Mouse (Mus musculus) right cerebral cortex, postnatal 14 days (tissue): ENCODE results near the gene Gm20388.
A peak's percentile ranks its signal among the peaks of the same experiment; 100 is the strongest.

Source experiments
- DNase-seq: peaks from one replicate; pipeline ENCODE4 v3.0.0; 2022

Gene Gm20388

GRCm38 (mm10) chr8:122442781-122443180 lies 2532.1 kb downstream of the Gm20388 start:
- no peak for DNase-seq

GRCm38 (mm10) chr8:122443262-122444006 lies 2532.8 kb downstream of the Gm20388 start, which contains the start of gene Mvd:
Gene Mvd (minus strand): TSS chr8:122443422.
- DNase-seq = peak; percentile 99

DNA sequence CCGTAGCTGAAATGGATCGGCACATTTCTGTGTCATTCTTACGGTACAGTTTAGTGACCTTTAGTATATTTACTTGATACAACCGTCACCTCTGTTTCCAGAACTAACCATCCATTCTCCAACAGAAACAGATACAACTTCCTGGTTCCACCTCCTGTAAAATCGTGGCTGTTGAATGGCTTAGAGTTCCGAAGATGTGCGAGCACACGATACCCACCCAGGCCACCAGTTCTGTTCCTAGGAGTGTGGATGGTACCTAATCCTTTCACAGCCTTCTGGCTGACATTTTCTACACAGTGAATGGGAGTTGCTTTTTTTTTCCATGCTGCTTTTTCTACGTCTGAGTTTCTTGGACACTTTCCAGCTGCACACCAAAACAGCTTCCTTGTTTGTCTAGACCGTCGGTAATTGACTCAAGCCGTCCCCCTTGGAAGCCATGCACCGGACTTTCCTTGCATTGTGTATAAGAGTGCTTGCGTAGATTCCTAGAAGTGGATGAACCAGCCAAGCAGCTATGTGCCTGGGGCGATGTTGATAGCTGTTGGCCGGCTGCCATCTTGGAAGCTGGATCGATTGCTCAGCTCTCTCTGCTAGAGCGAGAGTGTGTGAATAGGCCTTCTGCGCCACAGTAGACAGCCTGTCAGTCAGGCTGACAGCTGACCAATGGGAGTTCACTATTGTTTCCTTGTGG lies 2533.6 kb downstream of the Gm20388 start:
- peak; percentile 85 for DNase-seq

DNA sequence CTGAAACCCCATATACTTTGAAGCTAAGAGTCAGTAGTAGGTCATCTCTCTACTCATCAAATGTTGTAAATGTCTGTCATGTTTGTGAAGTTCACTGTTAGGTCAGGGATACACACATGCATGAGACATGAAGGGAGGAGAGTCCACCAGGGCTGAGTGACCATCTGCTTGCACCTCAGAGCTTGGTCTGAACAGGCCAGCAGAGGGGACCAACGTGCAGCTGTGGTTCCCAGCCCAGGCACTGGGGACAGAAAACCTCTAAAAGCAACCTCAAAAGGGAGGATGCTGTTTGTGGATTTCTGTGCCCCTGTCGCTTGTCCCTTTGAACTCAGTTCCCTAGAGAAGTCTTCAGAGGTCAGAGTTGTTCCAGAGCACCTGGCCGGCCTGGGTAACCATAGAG lies 2534.6 kb downstream of the Gm20388 start:
- DNase-seq = no peak

- no peak for DNase-seq
These were observed 2540.6 kb downstream of the Gm20388 start for GRCm38 (mm10) chr8:122451161-122451703.

DNA sequence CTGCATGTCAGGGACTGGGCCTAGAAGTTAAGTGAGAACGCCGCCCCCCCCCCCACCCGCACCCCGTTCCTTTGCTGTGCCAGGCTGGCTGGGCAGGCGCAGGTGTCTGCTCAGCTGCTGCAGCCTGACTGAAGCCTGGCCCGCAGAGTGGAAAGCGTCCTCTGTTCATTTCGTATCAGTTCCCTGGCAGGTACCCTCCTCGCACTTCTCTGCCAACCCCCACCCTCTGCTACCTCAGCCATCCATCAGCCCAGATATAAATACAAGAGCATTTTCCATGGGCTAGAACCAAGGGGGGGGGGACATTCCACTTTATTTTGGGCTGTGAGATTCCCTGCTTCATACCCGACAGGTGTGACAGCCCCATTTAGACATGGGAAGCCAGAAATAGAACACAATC lies 2541.5 kb downstream of the Gm20388 start:
- DNase-seq = no peak

GRCm38 (mm10) chr8:122454409-122454808 lies 2543.8 kb downstream of the Gm20388 start:
- DNase-seq = no peak

GRCm38 (mm10) chr8:122457171-122457570 lies 2546.5 kb downstream of the Gm20388 start:
- DNase-seq = no peak

GRCm38 (mm10) chr8:122459218-122459900 lies 2548.7 kb downstream of the Gm20388 start:
- DNase-seq = no peak

- no peak for DNase-seq
These were observed 2549.3 kb downstream of the Gm20388 start for GRCm38 (mm10) chr8:122459990-122460389.

GRCm38 (mm10) chr8:122460524-122461472 lies 2550.2 kb downstream of the Gm20388 start, which contains the start of gene Snai3:
Gene Snai3 (minus strand): TSS chr8:122460733.
- DNase-seq = no peak

DNA sequence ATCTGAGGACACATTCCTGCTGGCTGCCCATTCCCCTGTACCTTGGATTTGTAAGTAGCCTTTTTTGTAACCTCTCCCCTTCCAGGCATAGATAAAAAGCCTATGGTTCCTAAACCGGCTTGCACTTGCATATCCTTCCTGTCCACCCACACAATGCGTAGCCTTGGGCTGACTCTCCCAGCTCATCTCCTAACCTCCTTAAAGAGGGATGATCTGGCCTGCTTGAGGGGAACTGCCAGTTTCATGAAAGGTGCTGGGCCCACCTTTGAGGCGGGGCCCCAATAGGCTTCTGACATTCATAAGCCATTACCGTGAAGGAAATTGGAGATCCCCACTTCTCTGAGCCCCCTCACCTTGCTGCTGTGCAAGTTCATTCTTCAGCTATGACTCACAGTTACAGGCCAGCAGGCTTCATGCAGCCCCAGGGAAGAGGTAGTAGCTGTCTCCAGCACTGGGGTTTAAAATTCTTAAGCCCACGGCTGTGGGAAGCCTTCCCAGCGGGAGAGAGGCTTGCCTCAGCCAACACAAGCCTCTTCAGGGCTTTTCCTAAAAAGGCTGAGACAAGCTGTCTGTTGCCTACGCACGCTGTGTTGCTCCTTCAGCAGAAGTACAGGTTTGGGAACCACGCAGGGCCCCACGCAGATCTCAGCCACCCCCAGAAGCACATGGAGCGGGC lies 2551.0 kb downstream of the Gm20388 start:
- peak; percentile 27 for DNase-seq

DNA sequence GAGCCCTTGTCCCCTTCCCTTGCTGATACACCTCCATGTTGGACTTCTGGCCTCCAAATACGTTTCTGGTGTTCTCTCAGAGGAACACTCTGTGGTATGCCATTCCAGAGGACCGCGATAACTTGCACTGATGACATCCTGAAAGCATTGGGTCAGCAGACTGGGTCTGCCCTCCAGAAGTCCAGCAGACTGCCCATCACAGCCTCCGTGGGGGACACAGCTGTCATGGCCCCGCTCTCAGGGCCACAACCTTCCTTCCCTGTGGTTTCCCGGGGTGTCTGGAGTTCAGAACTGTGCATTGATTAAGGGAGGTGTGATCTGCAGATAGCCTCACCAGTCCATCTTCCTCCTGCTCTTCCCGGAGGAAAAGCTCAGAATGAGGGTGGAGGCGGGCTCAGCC lies 2551.9 kb downstream of the Gm20388 start:
- DNase-seq = no peak

DNA sequence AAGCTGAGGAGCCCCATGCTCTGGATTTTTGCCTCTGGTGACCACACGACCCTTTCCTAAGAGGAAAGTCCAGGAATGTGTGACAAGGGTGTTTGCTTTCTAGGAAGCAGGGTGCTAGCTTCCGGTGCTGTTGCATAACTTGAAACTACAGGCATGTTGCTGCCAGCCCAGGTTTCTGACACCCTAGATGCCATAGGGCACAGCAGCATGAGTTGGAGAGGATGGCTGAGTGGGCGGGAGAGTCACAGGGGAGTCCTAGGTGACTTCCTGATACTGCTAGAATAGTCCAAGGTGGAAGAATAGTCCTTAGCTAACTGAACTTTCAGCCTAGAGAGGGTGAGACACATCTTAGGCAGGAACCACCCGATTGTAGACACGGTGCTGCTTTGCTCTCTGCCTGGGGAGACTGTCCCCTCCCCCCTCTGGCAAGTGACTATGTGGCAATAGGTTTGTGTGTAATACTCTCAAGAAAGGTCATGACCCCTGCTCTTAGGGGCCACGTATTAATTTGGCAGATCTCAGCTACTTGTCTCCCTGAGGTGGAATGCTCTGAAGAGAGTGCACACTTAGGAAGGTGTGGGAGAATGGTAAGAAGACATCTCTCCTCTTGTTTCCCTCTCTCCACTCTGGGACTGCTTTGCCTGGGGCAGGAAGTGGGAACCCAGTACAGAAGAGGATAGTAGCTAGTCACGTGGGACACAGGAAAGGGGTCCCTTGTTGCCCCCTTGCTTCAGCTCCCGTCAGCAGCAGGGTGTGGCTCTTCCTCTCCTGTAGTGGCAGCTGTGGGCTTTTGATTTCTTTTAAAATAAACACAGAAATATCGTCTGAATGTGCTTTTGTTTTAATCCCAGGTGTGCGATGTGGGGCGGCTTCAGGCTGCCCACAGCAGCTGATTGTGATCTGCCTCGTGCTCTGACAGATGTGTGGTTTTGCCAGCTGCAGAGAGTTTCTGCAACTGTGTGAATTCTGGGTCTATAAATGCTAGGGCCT lies 2553.3 kb downstream of the Gm20388 start:
- no peak for DNase-seq

- DNase-seq = no peak
These were observed 2554.3 kb downstream of the Gm20388 start for GRCm38 (mm10) chr8:122464985-122465384.

DNA sequence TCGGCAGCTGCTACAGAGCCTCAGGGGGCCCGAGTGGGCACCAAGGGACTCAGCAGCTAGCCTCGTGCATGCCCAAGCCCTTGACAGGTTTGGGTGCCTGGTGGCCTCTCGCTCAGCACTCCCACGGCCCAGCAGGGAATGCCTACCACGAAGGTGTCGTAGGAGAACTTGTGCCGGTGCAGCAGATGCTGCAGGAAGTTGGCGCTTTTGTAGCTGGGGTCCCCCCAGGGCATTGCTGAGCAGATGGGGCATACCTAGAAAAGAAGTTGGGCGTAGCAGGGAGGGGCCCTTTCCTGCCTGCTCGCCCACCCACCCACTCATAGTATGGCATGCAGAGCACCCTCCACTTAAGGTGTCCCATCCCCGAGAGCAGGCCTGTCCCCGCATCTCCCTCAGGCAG lies 2557.2 kb downstream of the Gm20388 start:
- DNase-seq = no peak

DNA sequence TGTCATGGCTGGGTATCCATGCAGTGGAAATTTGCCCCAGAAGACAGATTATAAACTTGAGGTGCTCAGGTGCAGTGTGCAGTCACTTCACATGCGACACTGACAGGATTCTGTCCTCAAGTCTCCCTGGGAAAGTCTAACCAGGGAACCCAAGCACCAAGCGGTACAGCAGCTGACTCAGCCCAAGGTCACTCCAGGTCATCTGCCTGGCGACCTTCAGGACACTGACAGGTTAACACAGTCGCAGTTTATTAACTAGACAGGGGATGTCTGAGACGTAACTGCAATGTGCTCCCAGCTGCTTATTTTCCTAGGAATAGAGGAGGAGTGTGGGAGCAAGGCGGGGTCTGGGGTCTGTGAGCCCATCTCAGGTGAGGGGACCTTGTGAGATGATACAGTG lies 2558.8 kb downstream of the Gm20388 start:
- DNase-seq = peak; percentile 7

DNA sequence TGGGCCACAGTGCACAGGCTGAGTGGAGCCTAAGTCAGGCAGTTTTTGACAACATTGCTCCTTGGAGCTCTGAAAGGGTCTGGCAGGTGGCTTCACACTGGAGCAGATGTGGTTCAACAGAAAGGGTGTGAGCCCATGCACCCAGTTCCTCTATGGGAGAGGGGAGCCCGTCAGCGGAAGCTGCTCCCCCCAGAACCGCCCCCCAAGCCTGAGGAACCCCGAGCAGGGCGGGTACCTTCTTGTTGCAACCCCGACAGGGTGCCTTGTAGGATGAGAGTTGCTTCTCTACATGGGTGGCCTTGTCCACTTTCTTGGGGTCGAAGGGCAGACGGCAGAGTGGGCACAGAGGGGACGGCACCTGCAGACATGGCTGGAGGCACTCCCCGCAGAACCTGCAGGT lies 2559.3 kb downstream of the Gm20388 start:
- DNase-seq = peak; percentile 8

DNA sequence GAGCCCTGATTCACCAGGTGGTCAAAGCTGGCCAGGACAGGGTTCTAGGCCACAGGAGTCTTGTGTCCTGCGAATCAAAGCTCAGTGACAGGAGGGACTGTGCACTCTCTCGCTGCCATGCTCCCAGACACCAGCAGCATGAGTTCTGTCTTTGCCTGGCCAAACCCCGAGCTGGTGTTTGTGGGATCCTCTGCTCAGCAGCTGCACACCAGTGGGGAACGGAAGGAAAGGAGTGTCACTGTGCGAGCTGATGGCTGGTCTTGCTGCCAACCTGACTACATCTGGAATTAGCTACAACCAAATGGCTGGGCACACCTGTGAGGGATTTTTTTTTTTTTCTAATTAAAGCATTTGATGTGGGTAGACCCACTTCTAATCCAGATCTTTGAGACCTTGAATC lies 2560.1 kb downstream of the Gm20388 start:
- DNase-seq = peak; percentile 4

DNA sequence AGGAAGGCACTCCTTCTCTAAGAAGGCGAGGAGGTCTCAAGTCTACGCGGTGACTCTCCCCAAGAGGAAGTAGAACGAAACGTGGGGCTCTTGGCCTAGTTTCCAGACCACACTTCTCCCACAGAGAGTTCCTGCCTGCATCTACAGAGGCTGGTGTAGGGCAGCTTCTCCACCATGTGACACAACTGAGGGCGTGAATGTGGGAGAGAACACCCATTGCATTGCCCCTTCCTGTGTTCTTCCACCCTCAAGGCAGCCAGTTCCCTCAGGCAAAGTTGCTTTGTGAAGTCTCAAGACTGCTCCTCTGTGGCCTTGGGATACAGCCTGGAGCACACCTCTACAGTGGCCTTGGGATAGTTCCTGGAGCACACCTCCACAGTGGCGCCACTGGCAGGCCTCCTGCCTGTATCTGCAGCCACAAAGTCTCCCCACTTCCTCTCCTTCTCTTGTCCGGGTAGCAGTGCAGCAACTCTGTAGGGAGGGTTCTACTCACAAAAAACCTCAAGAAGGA lies 2563.3 kb downstream of the Gm20388 start:
- no peak for DNase-seq
